Mouse (Mus musculus) hindbrain, embryonic 16.5 days (tissue): Measurements from ENCODE around the gene Ccin. TPM values are rescaled to one million over a fixed set of nuclear protein-coding genes. Genes with fewer than 3 reads are reported as not detected.

Source experiments
- polyA plus RNA-seq: library from polyadenylated mRNA; unstranded; fragments of >200 nt; fragmentation: Nextera tagmentation; extraction: Ambion mirVana; gene quantifications from 2 replicates; pipeline ENCODE4 v1.2.1, GENCODE M21; 2015

The Ccin gene
- polyA plus RNA-seq, 1 experiment from 2014 or later: not detected

Other genes starting within 250 kb of the Ccin start
- gene Olfr159, start 212.5 kb upstream of the Ccin start, polyA plus RNA-seq: not detected in 2 replicates
- not detected in 2 replicates for gene Olfr156, start 159.6 kb upstream of the Ccin start, polyA plus RNA-seq
- not detected in 2 replicates for gene Olfr157, start 143.3 kb upstream of the Ccin start, polyA plus RNA-seq
- gene Olfr155, start 131.9 kb upstream of the Ccin start, polyA plus RNA-seq: not detected in 2 replicates
- gene Reck, start 108.0 kb upstream of the Ccin start, polyA plus RNA-seq: 4.9 and 5.4 TPM in 2 replicates
- 32.5 and 39.4 TPM in 2 replicates for gene Glipr2, start 26.1 kb upstream of the Ccin start, polyA plus RNA-seq
- gene Clta, start 21.0 kb downstream of the Ccin start, polyA plus RNA-seq: 332 and 364 TPM in 2 replicates
- 27.3 and 31.1 TPM in 2 replicates for gene Gne, start 100.7 kb downstream of the Ccin start, polyA plus RNA-seq